In the genomic region with DNA sequence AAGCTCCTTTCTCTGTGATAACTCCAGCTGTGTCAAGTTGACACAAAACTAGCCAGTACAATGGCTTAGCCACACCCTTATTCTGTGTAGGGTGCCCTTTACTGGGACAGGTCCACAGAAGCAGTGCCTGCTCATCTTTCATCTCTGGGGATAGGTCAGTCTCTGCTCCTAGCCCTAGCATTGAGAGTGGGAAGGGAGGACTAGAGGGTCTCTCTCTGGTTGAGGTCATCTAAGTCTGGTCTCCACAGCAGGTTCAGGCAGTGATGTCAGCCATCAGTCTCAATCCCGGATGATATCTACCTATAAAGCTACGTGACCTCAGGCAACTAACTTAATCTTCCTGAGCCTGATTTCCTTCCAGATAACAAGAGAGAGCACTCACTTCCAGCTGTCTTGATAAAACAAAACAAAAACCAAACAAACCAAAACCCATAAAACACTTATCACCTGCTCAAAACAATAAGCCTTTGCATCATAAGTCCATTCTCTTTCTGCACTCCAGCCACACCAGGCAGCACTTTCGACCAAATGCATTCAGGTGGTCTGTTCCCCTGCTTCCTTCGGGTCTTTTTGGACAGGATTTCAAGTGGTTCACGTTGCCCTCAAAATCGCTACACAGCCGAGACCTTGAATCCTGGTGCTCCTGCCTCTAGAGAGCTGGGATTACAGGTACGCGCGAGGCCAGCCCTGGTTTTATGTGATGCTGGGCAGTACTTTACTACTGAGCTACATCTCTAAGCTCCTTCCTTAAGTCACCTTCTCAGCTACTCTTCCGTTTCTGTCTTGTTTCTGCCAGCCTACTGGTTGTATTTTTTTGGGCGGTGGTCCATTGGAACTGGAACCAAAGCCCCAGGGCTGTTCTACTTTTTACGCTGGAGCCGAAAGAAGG, we compare ENCODE assay signal across 8 mouse cellular contexts. TPM values are rescaled to one million over a fixed set of nuclear protein-coding genes. Genes with fewer than 3 reads are reported as not detected.
DNase-seq lines count a peak whose midpoint lies in the region; ATAC-seq lines count a peak whose summit lies in the region.

No protein-coding gene starts in this region.

- no peaks in the 10 kb centered on the region for H3K9me3 ChIP-seq in kidney, embryonic 14.5 days (ENCODE audit: control insufficient read depth, low read length)
- H3K9me3 ChIP-seq in hindbrain, embryonic 12.5 days (replicated peaks), result no peaks in the 10 kb centered on the region
- no peaks in the 10 kb centered on the region for H3K9me3 ChIP-seq in midbrain, embryonic 13.5 days

- peak overlapping the region; percentile 54 for H3K4me2 ChIP-seq in kidney, embryonic 14.5 days (replicated peaks; ENCODE audit: low read depth, low read length)
- H3K4me2 ChIP-seq in hindbrain, embryonic 12.5 days (replicated peaks), result peak overlapping the region; percentile 65
- peak overlapping the region; percentile 62 for H3K4me2 ChIP-seq in midbrain, embryonic 13.5 days (replicated peaks)

- peak; percentile 34 for ATAC-seq in kidney, embryonic 14.5 days (ENCODE audit: low FRiP score, low TSS enrichment)
- ATAC-seq in hindbrain, embryonic 12.5 days (ENCODE audit: low FRiP score), result peak; percentile 64
- peak; percentile 62 for ATAC-seq in midbrain, embryonic 13.5 days

- H3K27ac ChIP-seq in kidney, embryonic 14.5 days (ENCODE audit: low read depth, low read length), result peak overlapping the region; percentile 91
- H3K27ac ChIP-seq in hindbrain, embryonic 12.5 days, result peak overlapping the region; percentile 86
- H3K27ac ChIP-seq in midbrain, embryonic 13.5 days, result peak overlapping the region; percentile 82

- peaks cover 3% of the 10 kb centered on the region for H3K36me3 ChIP-seq in kidney, embryonic 14.5 days (ENCODE audit: control insufficient read depth, insufficient read depth, low read length)
- peaks cover 6% of the 10 kb centered on the region for H3K36me3 ChIP-seq in hindbrain, embryonic 12.5 days
- peaks cover 7% of the 10 kb centered on the region for H3K36me3 ChIP-seq in midbrain, embryonic 13.5 days

- peak overlapping the region; percentile 56; the same call in 1 of the 2 replicates for H3K9ac ChIP-seq in kidney, embryonic 14.5 days (ENCODE audit: low read depth, low read length)
- peak overlapping the region; percentile 63 for H3K9ac ChIP-seq in hindbrain, embryonic 12.5 days
- H3K9ac ChIP-seq in midbrain, embryonic 13.5 days (replicated peaks), result peak overlapping the region; percentile 53

- H3K4me3 ChIP-seq in kidney, embryonic 14.5 days (ENCODE audit: low read length), result peak overlapping the region; percentile 39
- H3K4me3 ChIP-seq in hindbrain, embryonic 12.5 days, result peak overlapping the region; percentile 47
- peak overlapping the region; percentile 50 for H3K4me3 ChIP-seq in midbrain, embryonic 13.5 days (replicated peaks)

- peaks cover 16% of the 10 kb centered on the region for H3K4me1 ChIP-seq in kidney, embryonic 14.5 days (ENCODE audit: control insufficient read depth, insufficient read depth, low read length)
- H3K4me1 ChIP-seq in hindbrain, embryonic 12.5 days, result peaks cover 13% of the 10 kb centered on the region
- H3K4me1 ChIP-seq in midbrain, embryonic 13.5 days (replicated peaks), result peaks cover 19% of the 10 kb centered on the region

- 9% methylated on average over 14 of the region's 14 CpGs for WGBS in kidney, embryonic 14.5 days
- 6% methylated on average over 14 of the region's 14 CpGs for WGBS in hindbrain, embryonic 12.5 days
- 9% methylated on average over 14 of the region's 14 CpGs for WGBS in midbrain, embryonic 13.5 days

- DNase-seq in kidney, adult 8-10 months, result no peak
- DNase-seq in R1 (ENCODE audit: low read depth, low spot score), result peak; percentile 54
- DNase-seq in adrenal gland, adult 8-10 months, result no peak
- DNase-seq in left cerebral cortex, adult 18-20 months (ENCODE audit: low spot score in 2 of 2), result no peak
- no peak for DNase-seq in thymus, postnatal 4 days

- H3K27me3 ChIP-seq in kidney, embryonic 14.5 days (ENCODE audit: control insufficient read depth, insufficient read depth, low read length), result no peaks in the 10 kb centered on the region
- H3K27me3 ChIP-seq in hindbrain, embryonic 12.5 days, result no peaks in the 10 kb centered on the region
- no peaks in the 10 kb centered on the region for H3K27me3 ChIP-seq in midbrain, embryonic 13.5 days

RNA-seq across cellular contexts. Expression of a gene that starts 8.6 kb away (rescaled TPM):
- 42.4 and 47.3 TPM in 2 replicates for polyA plus RNA-seq in kidney, embryonic 14.5 days (2014; fragmentation: Nextera tagmentation; extraction: Ambion mirVana)
- 34.0 and 34.3 TPM in 2 replicates for polyA plus RNA-seq in hindbrain, embryonic 12.5 days (2016; fragmentation: Nextera tagmentation; extraction: Ambion mirVana)
- polyA plus RNA-seq in midbrain, embryonic 13.5 days (2015; fragmentation: Nextera tagmentation; extraction: Ambion mirVana), result 20.0 and 26.3 TPM in 2 replicates
- 10 to 100 TPM; 14.6 to 28.9 (median 23.8) TPM for total RNA-seq in adrenal gland, adult 8-10 months (2022)
- 10 to 100 TPM; 12.4 to 16.6 TPM for total RNA-seq in left cerebral cortex, adult 18-20 months (2021)

RNA-seq across cellular contexts. Expression of a gene that starts 26.2 kb away (rescaled TPM):
- 24.5 and 25.7 TPM in 2 replicates for polyA plus RNA-seq in kidney, embryonic 14.5 days (2014; fragmentation: Nextera tagmentation; extraction: Ambion mirVana)
- polyA plus RNA-seq in hindbrain, embryonic 12.5 days (2016; fragmentation: Nextera tagmentation; extraction: Ambion mirVana), result 13.1 and 13.8 TPM in 2 replicates
- polyA plus RNA-seq in midbrain, embryonic 13.5 days (2015; fragmentation: Nextera tagmentation; extraction: Ambion mirVana), result 10.5 and 11.2 TPM in 2 replicates
- 10 to 100 TPM in 1 of 4 experiments, 1 to 10 TPM in 3; 6.1 to 10.8 (median 7.6) TPM for total RNA-seq in adrenal gland, adult 8-10 months (2022)
- 1 to 10 TPM; 3.5 to 3.6 TPM for total RNA-seq in left cerebral cortex, adult 18-20 months (2021)

RNA-seq across cellular contexts. Expression of a gene that starts 38.9 kb away (rescaled TPM):
- 102 and 116 TPM in 2 replicates for polyA plus RNA-seq in kidney, embryonic 14.5 days (2014; fragmentation: Nextera tagmentation; extraction: Ambion mirVana)
- 112 and 119 TPM in 2 replicates for polyA plus RNA-seq in hindbrain, embryonic 12.5 days (2016; fragmentation: Nextera tagmentation; extraction: Ambion mirVana)
- polyA plus RNA-seq in midbrain, embryonic 13.5 days (2015; fragmentation: Nextera tagmentation; extraction: Ambion mirVana), result 153 and 155 TPM in 2 replicates
- 100 to 1,000 TPM in 2 of 4 experiments, 10 to 100 TPM in 2; 81.7 to 124 (median 102) TPM for total RNA-seq in adrenal gland, adult 8-10 months (2022)
- total RNA-seq in left cerebral cortex, adult 18-20 months (2021), result 10 to 100 TPM; 72.1 to 86.6 TPM

RNA-seq across cellular contexts. Expression of a gene that starts 44.3 kb away (rescaled TPM):
- 7.7 and 21.1 TPM in 2 replicates for polyA plus RNA-seq in kidney, embryonic 14.5 days (2014; fragmentation: Nextera tagmentation; extraction: Ambion mirVana)
- polyA plus RNA-seq in hindbrain, embryonic 12.5 days (2016; fragmentation: Nextera tagmentation; extraction: Ambion mirVana), result 25.8 and 36.5 TPM in 2 replicates
- 20.5 and 21.6 TPM in 2 replicates for polyA plus RNA-seq in midbrain, embryonic 13.5 days (2015; fragmentation: Nextera tagmentation; extraction: Ambion mirVana)
- 10 to 100 TPM in 1 of 4 experiments, 1 to 10 TPM in 3; 5.5 to 10.2 (median 5.9) TPM for total RNA-seq in adrenal gland, adult 8-10 months (2022)
- total RNA-seq in left cerebral cortex, adult 18-20 months (2021), result 1 to 10 TPM; 3.0 to 4.1 TPM

RNA-seq across cellular contexts. Expression of a gene that starts 53.9 kb away (rescaled TPM):
- 14.4 and 16.1 TPM in 2 replicates for polyA plus RNA-seq in kidney, embryonic 14.5 days (2014; fragmentation: Nextera tagmentation; extraction: Ambion mirVana)
- polyA plus RNA-seq in hindbrain, embryonic 12.5 days (2016; fragmentation: Nextera tagmentation; extraction: Ambion mirVana), result 16.3 and 18.0 TPM in 2 replicates
- 3.2 and 4.6 TPM in 2 replicates for polyA plus RNA-seq in midbrain, embryonic 13.5 days (2015; fragmentation: Nextera tagmentation; extraction: Ambion mirVana)
- total RNA-seq in adrenal gland, adult 8-10 months (2022), result 10 to 100 TPM; 10.1 to 16.9 (median 11.1) TPM
- total RNA-seq in left cerebral cortex, adult 18-20 months (2021), result 10 to 100 TPM; 11.5 to 11.6 TPM
